In genomic region chr2:122349136-122349785, GRCm38 (mm10) we compare ENCODE assay signal across 8 mouse cellular contexts. TPM values are rescaled to one million over a fixed set of nuclear protein-coding genes. Genes with fewer than 3 reads are reported as not detected.
A peak's percentile ranks its signal among the peaks of the same experiment; 100 is the strongest.
DNase-seq lines count a peak whose midpoint lies in the region; ATAC-seq and TF ChIP-seq lines count a peak whose summit lies in the region.

No protein-coding gene starts in this region.

- H3K4me3 ChIP-seq in embryonic fibroblast, embryonic 13.5 days (ENCODE audit: insufficient read depth, low read length) = peak overlapping the region; percentile 20
- peak overlapping the region; percentile 70 for H3K4me3 ChIP-seq in kidney, embryonic 15.5 days (replicated peaks)
- H3K4me3 ChIP-seq in midbrain, embryonic 16.5 days (ENCODE audit: low read depth, low read length) = peak overlapping the region; percentile 52

- H3K9me3 ChIP-seq in kidney, embryonic 15.5 days (replicated peaks) = no peaks in the 10 kb centered on the region
- H3K9me3 ChIP-seq in midbrain, embryonic 16.5 days (replicated peaks; ENCODE audit: control insufficient read depth, low read length, poor library complexity, severe bottlenecking) = no peaks in the 10 kb centered on the region

- no peaks in the 10 kb centered on the region for H3K27me3 ChIP-seq in kidney, embryonic 15.5 days
- no peaks in the 10 kb centered on the region for H3K27me3 ChIP-seq in midbrain, embryonic 16.5 days (ENCODE audit: control insufficient read depth, insufficient read depth, low read depth, low read length)

- peak overlapping the region; percentile 90 for H3K9ac ChIP-seq in kidney, embryonic 15.5 days
- peak overlapping the region; percentile 92 for H3K9ac ChIP-seq in midbrain, embryonic 16.5 days (ENCODE audit: low read depth, low read length)

- peak overlapping the region; percentile 12; the same call in 1 of the 2 replicates for H3K27ac ChIP-seq in embryonic fibroblast, embryonic 13.5 days (ENCODE audit: insufficient read depth, low read length)
- H3K27ac ChIP-seq in kidney, embryonic 15.5 days = peak overlapping the region; percentile 99
- peak overlapping the region; percentile 99 for H3K27ac ChIP-seq in midbrain, embryonic 16.5 days (ENCODE audit: low read length)

- H3K4me2 ChIP-seq in kidney, embryonic 15.5 days = peak overlapping the region; percentile 83
- H3K4me2 ChIP-seq in midbrain, embryonic 16.5 days (ENCODE audit: low read length) = peak overlapping the region; percentile 79

- 0 out of 2 replicates have a peak, but pooled peaks have one; percentile 11 for TF ChIP-seq POLR2A in embryonic fibroblast, embryonic 13.5 days (IDR thresholded peaks at IDR 0.05; ENCODE audit: low read depth, low read length)

- WGBS in kidney, embryonic 15.5 days = 10% methylated on average over 14 of the region's 14 CpGs
- 5% methylated on average over 14 of the region's 14 CpGs for WGBS in midbrain, embryonic 16.5 days

- TF ChIP-seq CTCF in embryonic fibroblast, embryonic 13.5 days (IDR thresholded peaks at IDR 0.05; ENCODE audit: borderline replicate concordance, insufficient read depth, low read length) = no peak

- peaks cover 3% of the 10 kb centered on the region; the same call in 1 of the 2 replicates for H3K4me1 ChIP-seq in embryonic fibroblast, embryonic 13.5 days (ENCODE audit: control insufficient read depth, insufficient read depth, low read length)
- peaks cover 39% of the 10 kb centered on the region for H3K4me1 ChIP-seq in kidney, embryonic 15.5 days
- H3K4me1 ChIP-seq in midbrain, embryonic 16.5 days (ENCODE audit: control insufficient read depth, insufficient read depth, low read length) = peaks cover 36% of the 10 kb centered on the region

- no peak for DNase-seq in frontal cortex, adult 2 months (ENCODE audit: extremely low spot score in 1 of 2, low spot score in 1 of 2)
- DNase-seq in right cerebral cortex, postnatal 10 days (ENCODE audit: low spot score in 2 of 2) = peak; percentile 44 to 61
- DNase-seq in right cerebral cortex, adult 2 months (ENCODE audit: low spot score in 2 of 2) = no peak
- no peak for DNase-seq in yolk sac, embryonic 10.5 days (ENCODE audit: low spot score)

- no peaks in the 10 kb centered on the region for H3K36me3 ChIP-seq in kidney, embryonic 15.5 days
- H3K36me3 ChIP-seq in midbrain, embryonic 16.5 days (ENCODE audit: control insufficient read depth, insufficient read depth, low read length) = no peaks in the 10 kb centered on the region

- ATAC-seq in frontal cortex, adult (ENCODE audit: low TSS enrichment) = peak; percentile 26
- peak; percentile 63 for ATAC-seq in kidney, embryonic 15.5 days (replicated peaks; ENCODE audit: low FRiP score)
- ATAC-seq in midbrain, embryonic 16.5 days = peak; percentile 54

RNA-seq across cellular contexts. Expression of gene Shf, which starts 19.7 kb away (rescaled TPM):
- 45.1 and 57.6 TPM in 2 replicates for polyA plus RNA-seq in frontal cortex, adult 2 months (2012; rRNA removed)
- polyA plus RNA-seq in embryonic fibroblast, embryonic 13.5 days (2011; ENCODE audit: insufficient read length, low read depth, missing spikeins) = 10.6 and 12.3 TPM in 2 replicates
- polyA plus RNA-seq in kidney, embryonic 15.5 days (2015; fragmentation: Nextera tagmentation; extraction: Ambion mirVana) = 2.4 and 2.6 TPM in 2 replicates
- polyA plus RNA-seq in midbrain, embryonic 16.5 days (2015; fragmentation: Nextera tagmentation; extraction: Ambion mirVana) = 8.9 and 9.5 TPM in 2 replicates

RNA-seq across cellular contexts. Expression of gene Duox1, which starts 33.8 kb away (rescaled TPM):
- polyA plus RNA-seq in frontal cortex, adult 2 months (2012; rRNA removed) = 0.04 TPM in 1 of 2 replicates, not detected in the other
- polyA plus RNA-seq in embryonic fibroblast, embryonic 13.5 days (2011; ENCODE audit: insufficient read length, low read depth, missing spikeins) = not detected in 2 replicates
- 0.04 TPM in 1 of 2 replicates, not detected in the other for polyA plus RNA-seq in kidney, embryonic 15.5 days (2015; fragmentation: Nextera tagmentation; extraction: Ambion mirVana)
- 0.07 and 0.11 TPM in 2 replicates for polyA plus RNA-seq in midbrain, embryonic 16.5 days (2015; fragmentation: Nextera tagmentation; extraction: Ambion mirVana)

RNA-seq across cellular contexts. Expression of gene Duoxa1, which starts 35.7 kb away (rescaled TPM):
- polyA plus RNA-seq in frontal cortex, adult 2 months (2012; rRNA removed) = 0.15 TPM in 1 of 2 replicates, not detected in the other
- polyA plus RNA-seq in embryonic fibroblast, embryonic 13.5 days (2011; ENCODE audit: insufficient read length, low read depth, missing spikeins) = 0.48 and 0.58 TPM in 2 replicates
- polyA plus RNA-seq in kidney, embryonic 15.5 days (2015; fragmentation: Nextera tagmentation; extraction: Ambion mirVana) = 0.10 TPM in 1 of 2 replicates, not detected in the other
- 0.17 and 0.26 TPM in 2 replicates for polyA plus RNA-seq in midbrain, embryonic 16.5 days (2015; fragmentation: Nextera tagmentation; extraction: Ambion mirVana)

RNA-seq across cellular contexts. Expression of gene Duoxa2, which starts 50.6 kb away (rescaled TPM):
- 0.23 TPM in 1 of 2 replicates, not detected in the other for polyA plus RNA-seq in frontal cortex, adult 2 months (2012; rRNA removed)
- not detected in 2 replicates for polyA plus RNA-seq in embryonic fibroblast, embryonic 13.5 days (2011; ENCODE audit: insufficient read length, low read depth, missing spikeins)
- polyA plus RNA-seq in kidney, embryonic 15.5 days (2015; fragmentation: Nextera tagmentation; extraction: Ambion mirVana) = 0.17 TPM in 1 of 2 replicates, not detected in the other
- polyA plus RNA-seq in midbrain, embryonic 16.5 days (2015; fragmentation: Nextera tagmentation; extraction: Ambion mirVana) = 0.19 and 0.26 TPM in 2 replicates

RNA-seq across cellular contexts. Expression of gene Duox2, which starts 51.0 kb away (rescaled TPM):
- 0.88 and 1.1 TPM in 2 replicates for polyA plus RNA-seq in frontal cortex, adult 2 months (2012; rRNA removed)
- not detected in 2 replicates for polyA plus RNA-seq in embryonic fibroblast, embryonic 13.5 days (2011; ENCODE audit: insufficient read length, low read depth, missing spikeins)
- 0.10 and 0.19 TPM in 2 replicates for polyA plus RNA-seq in kidney, embryonic 15.5 days (2015; fragmentation: Nextera tagmentation; extraction: Ambion mirVana)
- 0.03 TPM in 1 of 2 replicates, not detected in the other for polyA plus RNA-seq in midbrain, embryonic 16.5 days (2015; fragmentation: Nextera tagmentation; extraction: Ambion mirVana)

Comparison
In these comparisons a context has a peak if more than half of its experiments do, and no peak if none do; other contexts are left out.
1. DNase-seq: peak in right cerebral cortex, postnatal 10 days (2 of 2); none in frontal cortex, adult 2 months (0 of 2), right cerebral cortex, adult 2 months (0 of 2) and yolk sac, embryonic 10.5 days (single experiment).
2. H3K27ac ChIP-seq: peak in every context shown above with its lines; median percentile 99 in kidney, embryonic 15.5 days; 99 in midbrain, embryonic 16.5 days; 12 in embryonic fibroblast, embryonic 13.5 days.
3. H3K4me3 ChIP-seq: peak in every context shown above with its lines; median percentile 70 in kidney, embryonic 15.5 days; 52 in midbrain, embryonic 16.5 days; 20 in embryonic fibroblast, embryonic 13.5 days.
4. Peak in every context shown above with its lines, with median percentiles within 50 percentile points of each other: ATAC-seq.